In genomic region chr4:152963001-152963400, GRCm38 (mm10) we compare ENCODE assay signal across 13 mouse cellular contexts.
"Had no signal": no experiment of that assay in that cellular context is flagged by ENCODE, and none has a peak within 500 bp of the region (broad histone marks: within the 10 kb centered on the region; RNA-seq: fewer than 3 reads in every experiment).

No protein-coding gene starts in this region.

- ATAC-seq: hindbrain, postnatal 0 days had no signal

- H3K4me1 ChIP-seq: limb, embryonic 13.5 days; midbrain, embryonic 12.5 days had no signal

- H3K4me3 ChIP-seq: hindbrain, embryonic 13.5 days; layer of hippocampus, adult 2 months; limb, embryonic 13.5 days; midbrain, embryonic 12.5 days had no signal

- DNase-seq: left cerebral cortex, postnatal 4 days; lung, embryonic 14.5 days; lung, postnatal 10 days; lung, postnatal 4 days; thymus, postnatal 4 days had no signal

- H3K9ac ChIP-seq: hindbrain, embryonic 13.5 days; limb, embryonic 13.5 days; lung, embryonic 14.5 days; midbrain, embryonic 12.5 days had no signal

- H3K36me3 ChIP-seq: hindbrain, embryonic 13.5 days; limb, embryonic 13.5 days; midbrain, embryonic 12.5 days had no signal

- H3K9me3 ChIP-seq: hindbrain, embryonic 13.5 days; limb, embryonic 13.5 days; midbrain, embryonic 12.5 days had no signal

- H3K27me3 ChIP-seq: limb, embryonic 13.5 days had no signal

- H3K4me2 ChIP-seq: hindbrain, embryonic 13.5 days; limb, embryonic 13.5 days; liver, embryonic 11.5 days; lung, embryonic 14.5 days; midbrain, embryonic 12.5 days had no signal

- H3K27ac ChIP-seq: hindbrain, embryonic 13.5 days; hindbrain, postnatal 0 days; kidney, postnatal 0 days; layer of hippocampus, adult 2 months; limb, embryonic 13.5 days; midbrain, embryonic 12.5 days; stomach, postnatal 0 days had no signal
